In the genomic region with DNA sequence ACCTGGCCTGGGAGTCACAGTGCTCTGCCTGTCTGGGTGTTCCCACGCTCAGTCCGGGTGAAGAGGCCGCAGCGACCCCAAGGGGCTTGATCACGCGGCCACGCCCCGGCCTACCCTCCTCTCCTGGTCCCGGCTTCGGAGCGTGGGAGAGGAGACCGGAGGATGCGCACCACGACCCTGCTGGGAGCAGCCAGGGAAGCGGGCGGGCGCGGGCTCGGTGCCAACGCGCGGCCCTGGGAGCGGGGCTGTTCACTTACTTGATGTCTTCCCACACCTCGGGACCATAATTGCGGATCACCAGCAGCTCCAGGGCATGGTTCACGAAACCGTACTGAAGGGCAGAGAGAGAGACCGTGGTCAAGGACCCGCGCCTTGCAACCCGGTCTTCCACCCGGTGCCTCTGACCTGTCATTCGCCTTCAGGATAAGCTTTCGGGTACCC, we compare ENCODE assay signal across 8 mouse cellular contexts. TPM values are rescaled to one million over a fixed set of nuclear protein-coding genes. Genes with fewer than 3 reads are reported as not detected.
A peak's percentile ranks its signal among the peaks of the same experiment; 100 is the strongest.
DNase-seq lines count a peak whose midpoint lies in the region; ATAC-seq lines count a peak whose summit lies in the region.

No protein-coding gene starts in this region.

- peak overlapping the region; percentile 77 for H3K4me2 ChIP-seq in hindbrain, embryonic 15.5 days
- H3K4me2 ChIP-seq in lung, embryonic 16.5 days (ENCODE audit: low read depth, low read length) = peak overlapping the region; percentile 95

- ATAC-seq in hindbrain, embryonic 15.5 days (ENCODE audit: low FRiP score, low read depth) = peak; percentile 72
- ATAC-seq in lung, embryonic 16.5 days (ENCODE audit: low read depth) = peak; percentile 74

- no peaks in the 10 kb centered on the region for H3K36me3 ChIP-seq in hindbrain, embryonic 15.5 days
- no peaks in the 10 kb centered on the region for H3K36me3 ChIP-seq in lung, embryonic 16.5 days (ENCODE audit: control insufficient read depth, insufficient read depth, low read length)

- peak overlapping the region; percentile 90 for H3K27ac ChIP-seq in hindbrain, embryonic 15.5 days (replicated peaks)
- peak overlapping the region; percentile 84 for H3K27ac ChIP-seq in lung, embryonic 16.5 days (ENCODE audit: low read length)

- peak overlapping the region; percentile 70 for H3K4me3 ChIP-seq in hindbrain, embryonic 15.5 days
- peak overlapping the region; percentile 58 for H3K4me3 ChIP-seq in lung, embryonic 16.5 days (ENCODE audit: low read length)

- H3K4me1 ChIP-seq in hindbrain, embryonic 15.5 days (replicated peaks) = peaks cover 19% of the 10 kb centered on the region
- peaks cover 15% of the 10 kb centered on the region; the same call in 1 of the 2 replicates for H3K4me1 ChIP-seq in lung, embryonic 16.5 days (replicated peaks; ENCODE audit: control insufficient read depth, insufficient read depth, low read length)

- H3K9ac ChIP-seq in hindbrain, embryonic 15.5 days = peak overlapping the region; percentile 80
- peak overlapping the region; percentile 76 for H3K9ac ChIP-seq in lung, embryonic 16.5 days (ENCODE audit: low read length)

- no peaks in the 10 kb centered on the region for H3K9me3 ChIP-seq in hindbrain, embryonic 15.5 days
- no peaks in the 10 kb centered on the region for H3K9me3 ChIP-seq in lung, embryonic 16.5 days (ENCODE audit: control insufficient read depth, low read length)

- under 1% methylated on average over 34 of the region's 34 CpGs for WGBS in hindbrain, embryonic 15.5 days
- 0% methylated on average over 34 of the region's 34 CpGs for WGBS in lung, embryonic 16.5 days

- no peaks in the 10 kb centered on the region for H3K27me3 ChIP-seq in hindbrain, embryonic 15.5 days
- no peaks in the 10 kb centered on the region for H3K27me3 ChIP-seq in lung, embryonic 16.5 days (ENCODE audit: control insufficient read depth, insufficient read depth, low read depth, low read length)

- DNase-seq in adrenal gland, adult 2 months = peak; percentile 47
- DNase-seq in cerebellum, postnatal 4 days (ENCODE audit: low spot score in 2 of 2) = peak; percentile 31 to 70
- DNase-seq in gastrocnemius, adult 8-10 months (ENCODE audit: low spot score in 2 of 2) = peak; percentile 9 to 42
- peak; percentile 76 to 79 for DNase-seq in layer of hippocampus, postnatal 36 days
- peak; percentile 81 for DNase-seq in retina, postnatal 1 day
- peak; percentile 31 for DNase-seq in yolk sac, embryonic 10.5 days (ENCODE audit: low spot score)

RNA-seq across cellular contexts. Expression of gene Gucy1b1, which starts 0.7 kb away (rescaled TPM):
- 10 to 100 TPM in 1 of 2 experiments, 1 to 10 TPM in 1; 7.8 to 12.3 TPM for total RNA-seq in adrenal gland, adult 2 months (2021)
- 1.0 and 1.3 TPM in 2 replicates for polyA plus RNA-seq in adrenal gland, adult 2 months (2012; rRNA removed)
- 1 to 10 TPM; 1.7 to 3.7 (median 3.2) TPM for total RNA-seq in gastrocnemius, adult 8-10 months (2022)
- 50.3 and 50.9 TPM in 2 replicates for polyA plus RNA-seq in hindbrain, embryonic 15.5 days (2015; fragmentation: Nextera tagmentation; extraction: Ambion mirVana)
- 100 to 1,000 TPM; 105 to 112 TPM for total RNA-seq in layer of hippocampus, postnatal 36 days (2021)
- polyA plus RNA-seq in lung, embryonic 16.5 days (2015; fragmentation: Nextera tagmentation; extraction: Ambion mirVana) = 83.5 and 88.9 TPM in 2 replicates

Comparison
In these comparisons a context has a peak if more than half of its experiments do, and no peak if none do; other contexts are left out.
1. Peak in every context shown above with its lines: DNase-seq, ATAC-seq, H3K4me3 ChIP-seq and H3K27ac ChIP-seq.
2. DNase-seq: peak in every context shown above with its lines; median percentile 81 in retina, postnatal 1 day; 78 in layer of hippocampus, postnatal 36 days; 50 in cerebellum, postnatal 4 days; 47 in adrenal gland, adult 2 months; 31 in yolk sac, embryonic 10.5 days; 26 in gastrocnemius, adult 8-10 months.
3. RNA of gene Gucy1b1, which starts 0.7 kb away (total RNA-seq): 105 to 112 TPM in layer of hippocampus, postnatal 36 days; 7.8 to 12.3 TPM in adrenal gland, adult 2 months and 1.7 to 3.7 TPM in gastrocnemius, adult 8-10 months; every median in the first group is over 4 times any median in the second.